Mouse (Mus musculus): ENCODE results near the gene Cdyl.

- TF ChIP-seq CTCF (IDR thresholded peaks at IDR 0.05; ENCODE audit: control insufficient read depth, insufficient read depth, insufficient replicate concordance, low read depth, low read length) (no peak), POLR2A (IDR thresholded peaks at IDR 0.05; ENCODE audit: control insufficient read depth, low read depth, low read length) (no peak)
These were observed 134.7 kb downstream of the Cdyl start for GRCm38 (mm10) chr13:35794309-35794708.

Data from testis, adult 2 months (tissue).